Mouse (Mus musculus): ENCODE data around the gene Rarres1. TPM values are rescaled to one million over a fixed set of nuclear protein-coding genes. Genes with fewer than 3 reads are reported as not detected.
A peak's percentile ranks its signal among the peaks of the same experiment; 100 is the strongest.

The Rarres1 gene
- total RNA-seq (2021), result 1 to 10 TPM; 1.3 to 1.5 TPM

DNA sequence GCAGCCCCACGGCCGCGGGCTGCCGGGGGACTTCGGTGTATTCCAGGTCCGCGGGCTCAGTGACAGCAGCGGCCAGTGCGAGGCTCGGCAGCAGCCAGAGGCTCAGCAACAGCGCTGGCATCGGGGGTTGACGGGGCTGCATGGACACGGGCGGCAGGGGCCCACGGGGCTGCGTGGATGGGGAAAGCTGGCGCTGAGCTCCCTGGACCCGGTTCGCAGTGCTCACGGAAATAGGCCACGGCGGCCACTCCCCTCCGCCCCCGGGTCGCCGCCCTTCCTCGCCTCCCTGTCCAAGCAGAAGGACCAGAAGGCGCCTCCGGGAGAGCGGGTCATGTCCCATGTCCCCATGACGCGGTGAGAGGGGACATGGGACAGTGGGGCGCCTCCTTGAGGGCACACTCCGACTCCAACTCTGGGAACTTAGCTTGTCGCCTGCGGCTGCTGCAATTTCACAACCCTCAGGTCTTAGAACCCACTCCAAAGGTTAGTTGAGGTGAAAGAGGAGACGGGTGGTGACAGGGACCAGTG, at the start of gene Rarres1:
TSS of gene Rarres1 (minus strand) at position 250 of the 528 bp plus-strand sequence.
- no peak for DNase-seq

DNA sequence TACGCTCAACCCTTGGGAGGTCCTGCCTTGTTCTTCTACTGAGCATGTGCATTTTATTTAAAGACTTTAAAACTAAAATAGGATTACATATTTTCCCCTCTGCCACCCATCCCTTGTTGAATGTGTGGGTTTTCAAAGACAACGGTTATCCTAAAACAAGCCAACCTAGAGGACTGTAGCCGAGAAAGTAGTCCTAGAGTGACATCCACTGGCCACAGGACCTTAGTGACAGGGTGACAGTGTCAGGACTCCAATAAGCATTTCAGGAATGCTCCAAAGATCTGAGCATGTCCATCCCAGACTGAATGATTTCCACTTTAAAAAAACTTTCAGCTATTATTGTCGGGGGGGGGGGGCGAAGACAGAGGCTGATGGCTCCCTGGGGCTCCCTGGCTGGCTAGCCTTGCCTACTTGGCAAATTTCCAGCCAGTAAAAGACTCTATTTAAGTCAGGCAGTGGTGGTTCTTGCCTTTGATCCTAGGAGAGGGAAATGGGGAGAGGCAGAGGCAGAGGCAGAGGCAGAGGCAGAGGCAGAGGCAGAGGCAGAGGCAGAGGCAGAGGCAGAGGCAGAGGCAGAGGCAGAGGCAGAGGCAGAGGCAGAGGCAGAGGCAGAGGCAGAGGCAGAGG, 49.5 kb upstream of the Rarres1 start:
- DNase-seq, result no peak

DNA sequence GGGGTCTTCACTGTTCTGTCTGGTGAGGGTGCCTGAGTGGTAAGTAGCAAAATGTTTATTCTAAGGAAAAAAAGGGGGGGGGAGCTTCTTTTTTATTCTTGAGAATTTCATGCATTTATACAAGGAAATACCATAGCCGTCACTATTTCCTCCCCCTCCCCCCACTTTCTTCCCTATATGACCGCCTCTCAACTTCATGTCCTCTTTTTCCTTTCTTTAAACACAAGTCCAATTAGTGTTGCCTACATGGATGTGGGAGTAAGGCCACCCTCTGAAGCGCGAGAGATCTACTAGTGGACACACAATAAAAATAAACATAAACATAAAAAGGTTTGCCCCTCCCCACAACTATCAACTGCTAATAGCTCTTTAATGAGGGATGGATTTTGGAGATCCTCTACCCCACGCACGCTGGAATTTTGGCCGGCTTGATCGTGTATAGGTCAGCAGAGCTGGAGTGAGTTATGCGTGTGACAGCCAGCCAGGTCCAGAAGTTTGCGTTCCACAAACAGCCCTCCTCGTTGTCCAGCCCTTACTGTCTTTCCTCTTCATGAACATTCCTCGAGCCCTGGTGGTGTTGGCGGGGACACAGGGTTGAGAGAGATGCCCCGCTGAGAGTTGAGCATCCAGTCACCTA, 42.5 kb upstream of the Rarres1 start:
- no peak for DNase-seq

DNA sequence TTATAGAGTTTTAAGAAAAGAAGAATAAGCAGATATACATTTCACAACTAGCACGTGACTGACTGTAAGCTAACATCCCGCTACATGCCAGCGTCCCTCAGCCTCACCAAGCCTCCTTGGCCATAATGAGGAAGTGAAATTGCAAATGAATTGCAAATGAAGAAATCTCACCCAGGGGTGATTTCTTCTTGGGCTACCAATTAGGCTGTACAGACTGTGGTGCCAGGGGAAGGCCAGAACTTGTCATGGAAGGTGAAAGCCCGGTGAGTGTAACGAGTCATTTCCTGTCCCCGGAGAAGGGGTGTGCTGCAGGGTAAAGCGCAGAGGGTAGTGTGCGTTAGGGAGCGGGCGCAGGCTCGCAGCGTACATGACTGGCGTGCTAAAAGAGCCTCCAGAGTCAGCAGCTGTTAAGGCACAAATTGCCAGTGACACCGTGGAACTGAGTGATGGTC, 41.9 kb upstream of the Rarres1 start:
- DNase-seq, result no peak

DNA sequence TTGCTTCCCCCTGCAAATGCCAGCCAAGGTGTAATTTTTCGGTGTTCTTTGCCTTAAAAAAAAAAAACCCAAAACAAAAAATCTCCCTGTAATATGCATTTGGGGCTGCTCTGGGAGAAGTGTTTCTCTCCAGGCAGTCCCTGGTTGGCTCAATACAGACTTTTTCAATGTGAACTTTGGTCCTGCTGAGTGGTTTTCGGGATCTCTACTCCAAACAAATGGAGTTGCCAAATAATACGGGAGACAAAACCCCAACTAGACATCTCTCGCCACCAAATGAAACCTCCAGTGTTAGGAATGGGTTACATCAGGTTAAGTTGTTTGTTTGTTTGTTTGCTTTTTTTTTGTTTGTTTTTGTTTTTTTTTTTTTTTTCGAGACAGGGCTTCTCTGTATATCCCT, 39.9 kb upstream of the Rarres1 start:
- no peak for DNase-seq

DNA sequence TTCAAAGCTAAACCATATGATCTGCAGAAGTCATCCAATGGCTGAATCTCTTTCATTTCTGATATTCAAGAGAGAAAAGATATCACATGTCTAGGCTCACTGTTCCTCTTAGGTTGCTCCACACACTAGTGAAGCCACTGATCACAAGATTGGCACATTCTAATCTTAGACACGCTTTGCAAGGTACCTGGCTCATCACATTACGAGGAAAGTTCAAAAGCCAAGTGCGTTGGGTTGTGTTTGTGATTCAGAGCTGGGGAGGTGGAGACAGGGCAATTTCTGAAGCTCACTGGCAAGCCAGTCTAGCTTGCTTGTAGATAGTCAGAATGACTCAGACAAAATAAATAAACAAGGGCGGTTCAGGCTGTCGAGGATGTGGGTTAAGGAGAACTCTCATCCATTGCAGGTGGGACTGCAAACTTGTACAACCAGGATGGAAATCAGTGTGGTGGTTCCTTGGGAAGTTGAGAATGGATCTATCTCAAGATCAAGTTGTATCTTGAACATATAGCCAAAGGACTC, 38.7 kb upstream of the Rarres1 start:
- DNase-seq, result no peak

DNA sequence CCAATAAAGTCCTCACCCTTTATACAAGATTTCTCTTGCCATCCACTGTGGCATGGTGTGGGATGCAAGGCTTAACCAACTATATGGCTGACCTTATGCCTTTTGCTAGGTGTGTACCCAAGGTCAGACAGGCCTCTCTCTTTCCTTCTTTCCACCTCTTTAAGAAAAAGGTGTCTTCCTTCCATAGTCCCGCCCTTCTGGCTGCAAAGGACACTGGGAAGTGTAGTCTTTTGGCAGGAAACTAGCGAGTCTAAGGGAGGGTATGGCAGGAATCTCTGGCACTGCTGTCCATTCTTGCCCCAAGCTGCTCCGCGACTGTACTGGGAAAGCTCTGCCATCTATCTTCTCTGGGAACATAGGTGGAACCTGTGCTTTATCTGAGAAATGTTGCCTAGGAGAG, 38.0 kb upstream of the Rarres1 start:
- no peak for DNase-seq

DNA sequence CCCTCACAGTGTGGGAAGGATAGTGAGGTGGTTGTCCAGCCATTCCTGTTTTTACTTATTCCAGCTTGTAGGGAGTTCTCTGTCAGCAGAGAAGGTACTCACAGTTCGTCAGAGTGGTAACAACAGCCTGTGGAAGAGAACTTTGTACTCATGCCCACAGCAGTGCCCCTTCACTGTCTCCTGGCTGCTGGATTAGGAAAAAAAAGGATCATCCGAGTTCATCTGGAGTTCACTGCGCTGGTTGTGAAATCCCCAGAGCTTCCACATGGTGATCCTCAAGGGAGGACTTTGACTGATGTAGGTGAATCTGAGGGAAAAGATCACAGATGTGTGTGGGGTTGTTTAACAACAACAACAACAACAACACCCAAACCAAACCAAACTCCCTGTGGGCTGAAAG, 35.9 kb upstream of the Rarres1 start:
- DNase-seq, result no peak

DNA sequence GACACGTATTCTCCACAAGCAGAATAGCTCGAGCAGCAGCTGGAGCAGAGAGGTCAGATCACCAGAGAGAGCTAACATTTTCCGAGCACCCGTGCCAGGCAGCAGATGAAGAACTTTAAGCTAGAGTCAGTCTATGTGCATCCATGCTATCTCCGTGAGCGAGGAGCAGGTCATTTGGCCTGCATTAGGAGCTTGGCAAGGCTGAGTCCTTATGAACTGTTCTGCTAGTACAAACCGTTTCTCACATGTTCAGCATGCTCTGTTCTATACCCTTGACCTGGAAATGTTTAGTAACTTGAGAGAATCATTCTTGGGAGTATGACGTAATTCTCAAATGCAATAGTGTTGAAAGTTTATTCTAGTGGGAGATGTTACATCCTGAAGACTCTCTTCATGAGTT, 28.3 kb upstream of the Rarres1 start:
- DNase-seq, result no peak

DNA sequence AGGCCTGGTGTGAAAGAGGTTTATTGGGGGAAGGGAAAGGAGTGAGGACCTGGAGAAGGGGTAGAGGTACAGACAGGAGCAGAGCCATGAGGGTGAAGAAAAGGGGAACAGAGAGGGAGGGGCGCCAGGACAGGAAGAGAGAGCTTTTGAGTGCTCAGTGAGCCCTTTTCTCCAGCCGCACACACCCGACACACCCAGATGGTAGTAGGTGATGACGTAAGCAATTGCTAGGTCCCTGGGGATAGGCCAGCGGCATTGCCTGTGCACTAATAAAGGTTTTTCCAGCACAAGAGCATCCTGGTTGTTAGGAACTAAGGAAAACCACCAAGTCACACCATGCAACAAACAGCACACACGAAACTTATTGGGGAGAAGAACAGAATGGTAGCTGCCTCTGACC, 9.4 kb upstream of the Rarres1 start:
- no peak for DNase-seq

DNA sequence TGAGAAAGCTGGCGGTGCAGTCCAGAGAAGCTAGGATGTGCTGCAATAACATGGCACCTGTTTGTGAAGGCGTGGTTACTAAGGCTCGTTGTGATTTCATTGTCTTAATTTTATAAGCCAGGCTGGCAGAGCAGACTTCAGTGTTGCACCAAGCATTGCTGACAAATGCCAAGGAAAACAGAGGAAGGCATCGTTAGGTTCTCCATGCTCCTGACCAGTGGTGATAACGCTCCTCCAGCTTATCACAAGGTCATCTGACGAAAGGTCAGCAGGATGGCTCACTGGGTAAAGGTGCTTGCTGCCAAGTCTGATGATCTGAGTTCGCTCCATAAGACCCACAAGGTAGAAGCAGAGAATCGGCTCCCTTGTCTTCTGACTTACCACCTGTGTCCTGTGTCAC, 7.4 kb upstream of the Rarres1 start:
- DNase-seq, result no peak

DNA sequence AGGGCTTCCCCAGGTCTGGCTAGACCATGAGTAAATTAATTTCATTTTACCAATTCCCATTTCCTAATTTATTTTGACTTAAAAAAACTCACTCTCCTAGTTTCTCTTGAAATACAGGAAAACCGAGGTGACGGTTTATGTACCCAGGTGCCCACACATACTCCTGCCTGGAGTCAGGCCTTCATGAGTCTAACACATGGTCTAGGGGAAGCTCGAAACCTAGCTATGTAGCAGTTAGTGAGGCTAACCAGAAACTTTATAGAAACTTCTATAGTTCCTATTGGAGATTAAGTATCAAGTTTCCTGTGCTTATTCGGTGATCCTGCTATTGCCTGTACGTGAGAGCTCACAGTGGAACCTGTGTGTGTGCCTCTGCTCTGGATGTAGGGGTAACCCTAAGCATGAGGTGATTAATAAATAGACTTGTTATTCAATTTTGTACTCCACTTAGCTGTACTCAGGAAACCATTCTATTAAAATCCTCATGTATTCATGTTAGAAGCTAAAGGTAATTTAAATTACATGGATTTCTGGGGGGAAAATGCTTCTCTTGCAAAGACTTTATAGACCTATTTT, 5.3 kb upstream of the Rarres1 start:
- no peak for DNase-seq

DNA sequence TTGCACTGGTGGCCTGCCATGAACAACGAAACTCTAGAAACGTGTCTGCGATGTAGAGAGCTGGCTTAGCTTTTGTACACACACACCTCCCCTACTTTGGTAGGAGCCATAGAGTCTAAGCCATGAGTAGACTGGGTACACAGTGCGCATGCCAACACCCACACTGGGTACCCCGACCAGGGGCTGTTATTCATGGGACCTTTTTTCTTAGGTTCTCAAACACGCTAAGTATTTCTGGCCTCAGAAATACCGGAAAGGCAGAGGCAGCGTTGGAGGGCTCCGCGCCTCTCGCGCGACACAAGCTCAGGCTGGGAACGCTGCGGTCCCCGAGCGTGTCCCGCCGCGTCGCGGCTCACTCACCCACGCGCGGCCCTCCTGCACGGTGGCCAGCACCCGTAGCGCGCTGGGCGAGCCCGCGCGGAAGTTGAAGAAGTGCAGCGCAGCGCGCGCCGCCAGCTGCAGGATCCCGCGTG, 486 bp downstream of the Rarres1 start:
- DNase-seq, result peak in 1 of 2 experiments; percentile 17

DNA sequence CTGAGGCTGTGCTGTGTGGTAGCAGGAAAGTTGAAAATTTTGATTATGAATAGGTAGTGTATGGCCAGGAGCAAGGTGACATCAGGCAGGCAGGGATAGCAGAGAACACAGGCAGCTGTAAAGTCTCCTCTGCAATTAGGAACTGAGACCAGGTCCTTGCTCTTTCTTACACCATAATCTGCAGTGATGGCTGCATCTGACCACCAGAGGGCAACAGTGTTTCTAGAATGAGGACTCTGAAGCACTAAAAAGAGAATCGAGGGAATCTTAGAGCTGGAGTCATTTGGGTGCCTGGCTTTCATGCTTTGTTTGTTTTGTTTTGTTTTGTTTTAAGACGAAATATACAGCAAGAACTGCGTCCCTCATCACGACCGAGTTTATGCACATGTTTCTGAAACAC, 2.5 kb downstream of the Rarres1 start:
- peak; percentile 64 to 75 for DNase-seq

DNA sequence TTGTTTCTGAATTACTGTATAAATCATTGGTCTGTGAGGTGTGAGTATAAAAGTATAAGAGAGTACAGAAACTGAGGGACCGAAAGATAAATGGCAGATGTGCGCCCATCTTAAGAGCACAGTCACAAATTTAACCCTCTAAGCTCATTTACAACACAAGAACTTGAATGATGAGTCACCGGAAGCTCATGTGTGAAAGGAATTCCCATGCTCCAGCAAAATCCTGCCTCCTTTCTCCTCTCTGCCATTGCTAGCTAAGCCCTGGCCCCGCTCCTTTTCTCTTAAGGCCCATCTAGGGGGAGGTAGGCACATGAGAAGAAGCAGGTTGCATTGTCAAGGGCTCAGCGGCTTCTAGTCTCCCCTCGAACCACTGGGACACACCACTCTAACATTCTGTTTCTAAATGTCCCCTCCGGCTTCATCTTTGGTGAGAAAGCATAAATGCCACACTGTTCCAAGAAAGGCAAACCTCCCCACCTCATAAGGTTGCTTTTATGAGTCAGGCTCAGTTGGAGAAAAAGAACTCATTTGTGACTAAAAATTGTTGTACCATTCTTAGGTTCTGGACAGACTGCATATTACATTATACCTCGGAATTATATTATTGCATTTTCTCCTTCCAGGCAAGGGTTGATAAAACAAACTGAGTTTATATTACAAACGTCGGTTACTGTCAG, 7.0 kb downstream of the Rarres1 start:
- no peak for DNase-seq

DNA sequence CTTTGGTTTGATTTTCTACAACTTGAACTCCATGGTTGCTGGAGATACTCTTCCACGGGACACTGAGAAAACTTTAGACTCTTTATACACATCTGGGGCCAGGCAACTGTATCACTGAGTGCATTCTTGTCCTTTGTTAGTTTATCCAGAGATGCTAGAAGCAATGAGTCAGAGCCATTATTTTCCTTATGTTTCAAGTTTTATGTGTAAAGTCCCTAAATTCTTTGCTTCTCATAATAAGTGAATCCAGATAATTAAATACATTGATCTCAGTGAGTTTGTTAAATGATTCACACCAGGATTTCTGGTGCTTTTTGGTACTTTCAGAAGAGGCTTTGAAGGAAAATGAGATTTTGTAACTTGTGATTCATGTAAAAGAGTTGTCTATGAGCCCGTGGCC, 10.0 kb downstream of the Rarres1 start:
- DNase-seq, result no peak

DNA sequence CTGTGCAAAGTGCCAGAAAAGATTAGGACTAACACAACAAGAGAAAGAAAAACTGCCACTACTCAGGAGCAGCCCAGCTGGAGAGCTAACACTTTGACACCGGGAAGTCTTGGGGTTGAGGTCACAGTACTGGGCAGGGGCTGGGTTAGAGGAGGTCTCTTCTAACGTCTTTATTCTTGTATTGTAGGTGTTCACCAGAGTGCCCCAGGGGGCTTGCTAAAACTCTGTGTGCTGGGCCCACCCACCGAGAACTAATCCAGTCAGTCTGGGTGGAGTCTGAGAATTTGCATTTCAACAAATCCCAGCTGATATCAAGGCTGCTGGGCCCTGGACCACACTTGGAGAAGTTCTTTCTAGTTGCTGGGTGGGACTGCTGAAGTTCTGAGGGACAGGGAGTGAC, 11.4 kb downstream of the Rarres1 start:
- DNase-seq, result no peak

DNA sequence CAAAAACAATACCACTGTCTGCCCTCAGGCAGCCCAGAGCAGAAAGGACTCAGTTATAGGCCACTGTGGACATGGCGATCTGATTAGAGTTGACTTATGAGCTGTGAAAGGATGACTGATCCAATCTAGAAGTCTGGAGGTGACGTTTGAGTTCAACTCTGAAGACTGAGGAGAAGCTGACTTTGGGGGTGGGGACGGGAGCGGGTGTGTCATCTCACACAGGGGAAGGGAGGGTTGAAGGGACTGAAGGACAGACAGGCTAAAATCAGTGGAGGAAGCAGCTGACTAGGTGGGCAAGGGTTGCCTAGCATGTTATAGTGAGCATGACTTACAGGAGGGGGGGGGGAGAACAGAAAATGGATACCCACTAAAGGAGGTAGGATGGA, 15.9 kb downstream of the Rarres1 start:
- DNase-seq, result no peak

DNA sequence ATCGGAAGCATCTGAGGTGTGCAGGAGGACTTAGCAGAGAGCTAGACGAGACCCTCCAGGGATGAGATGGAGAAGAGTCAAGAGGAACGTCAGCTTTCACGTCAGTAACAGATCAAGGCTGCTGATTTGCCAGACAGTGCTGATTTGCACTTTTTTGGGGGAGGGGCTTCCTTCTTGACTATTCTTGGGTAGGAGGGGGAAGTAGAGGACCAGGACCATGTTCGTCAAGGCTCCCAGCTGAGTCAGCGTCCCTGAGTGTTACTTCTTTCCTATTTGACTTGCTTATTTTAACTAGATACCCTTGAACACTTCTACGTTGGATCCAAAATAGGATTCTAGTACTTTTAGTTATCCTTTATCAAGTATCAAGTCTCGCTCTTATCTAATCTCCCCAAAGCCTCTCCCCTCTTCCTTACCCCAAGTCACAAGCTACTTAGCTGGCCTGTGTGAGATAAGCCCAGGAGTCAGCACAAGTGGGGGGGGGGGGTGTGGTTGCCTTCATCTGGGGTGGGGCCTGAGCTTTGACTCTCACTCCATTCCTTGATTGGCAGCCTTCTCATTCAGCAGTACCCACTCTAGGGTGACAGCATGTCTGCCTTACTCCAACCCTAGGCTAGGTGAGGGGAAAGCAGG, 16.4 kb downstream of the Rarres1 start:
- DNase-seq, result no peak

DNA sequence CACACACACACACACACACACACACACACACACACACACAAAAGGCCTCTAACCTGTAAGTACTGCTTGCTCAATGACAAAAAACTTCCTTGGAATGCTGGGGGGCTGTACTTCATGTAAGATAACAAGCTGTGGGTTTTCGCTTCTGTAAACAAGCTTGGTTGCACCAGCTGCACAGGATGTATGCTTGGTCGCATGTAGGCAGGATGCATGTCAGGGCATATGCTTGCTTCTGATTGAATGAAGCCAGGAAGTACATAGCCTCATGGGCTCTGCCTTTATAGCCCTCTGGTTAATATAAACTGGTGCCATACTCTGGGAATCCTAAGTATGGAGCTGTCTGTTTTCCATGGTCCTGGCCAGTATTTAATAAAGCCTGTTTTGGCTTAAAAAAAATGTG, 17.3 kb downstream of the Rarres1 start:
- no peak for DNase-seq

DNA sequence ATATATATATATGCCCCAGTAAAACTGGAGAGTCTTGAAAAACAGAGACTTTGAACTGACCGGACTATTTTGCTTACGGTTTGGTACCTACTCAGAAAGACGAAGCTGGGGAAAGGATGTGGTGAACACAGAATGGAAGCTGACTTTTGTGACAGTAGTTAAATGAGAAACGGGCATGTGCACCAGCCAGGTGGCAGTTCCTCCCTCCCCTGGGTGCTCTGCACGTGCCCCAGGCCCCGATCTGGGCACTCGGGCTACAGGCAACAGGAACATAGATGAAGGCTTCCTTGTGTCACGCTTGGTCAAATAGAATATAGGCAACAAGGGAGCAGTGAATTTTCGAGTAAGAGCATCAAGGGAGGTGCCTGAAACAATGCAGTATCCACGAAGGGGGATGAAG, 19.0 kb downstream of the Rarres1 start:
- DNase-seq, result no peak

DNA sequence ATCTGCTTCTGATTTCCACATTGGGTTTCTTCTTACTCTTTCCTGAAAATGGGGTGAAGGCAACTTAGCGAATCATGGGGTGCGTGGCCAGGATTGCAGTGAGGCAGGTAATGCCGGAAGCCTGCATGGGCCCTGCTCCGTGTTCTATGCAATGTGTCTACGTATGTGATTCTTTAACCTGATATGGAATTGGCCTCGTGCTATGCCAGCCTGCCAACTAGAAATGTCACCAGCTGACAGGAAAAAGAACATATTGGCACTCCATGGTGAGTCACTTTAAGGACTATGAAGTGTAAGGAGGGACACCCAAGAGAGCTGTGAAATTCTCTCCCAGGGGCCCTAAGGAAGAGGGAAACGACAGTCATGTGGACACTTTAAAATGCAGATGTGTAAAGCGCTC, 22.2 kb downstream of the Rarres1 start:
- DNase-seq, result peak in 1 of 2 experiments; percentile 16

All from layer of hippocampus, postnatal 36 days (tissue).